Mouse (Mus musculus) spleen, postnatal 36 days (tissue): Measurements from ENCODE around the gene Msh6.
"Not testable (repeated sequence)": the region's sequence is repeated elsewhere in the genome, so short reads cannot be mapped to it uniquely, and the experiment has no call there.

Experiments
- DNase-seq, 2 experiments: peaks; one replicate each; pipeline ENCODE4 v3.0.0; 2022; ENCODE audit warnings: low spot score in 2 of 2, mixed read lengths in 1 of 2

Msh6 gene

DNA sequence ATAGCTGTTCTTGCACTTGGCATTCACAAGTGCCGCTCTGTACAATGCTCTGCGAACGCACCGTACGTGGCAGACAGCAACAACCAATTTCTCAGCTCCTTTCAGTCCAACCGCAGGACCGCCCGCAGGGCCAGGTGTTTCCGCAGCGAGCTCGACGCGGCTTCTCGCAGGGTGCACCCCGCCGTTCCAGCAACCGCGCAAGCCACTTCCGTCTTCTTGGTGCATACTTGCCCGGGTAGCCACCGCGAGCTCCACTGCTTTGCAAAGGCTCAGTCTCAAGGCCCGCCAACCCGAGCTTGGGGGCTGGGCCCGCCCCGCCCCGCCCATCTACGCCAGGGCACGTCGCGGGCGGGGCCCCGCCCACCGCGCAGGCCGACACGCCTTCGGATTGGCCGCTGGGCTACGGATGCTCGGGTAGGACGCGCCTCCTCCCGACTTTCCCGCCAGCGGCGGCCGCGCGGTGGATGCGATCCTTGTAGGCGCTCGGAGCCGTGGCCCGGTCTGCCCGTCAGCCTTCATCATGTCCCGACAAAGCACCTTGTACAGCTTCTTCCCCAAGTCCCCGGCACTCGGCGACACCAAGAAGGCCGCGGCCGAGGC lies at the start of gene Msh6:
Gene Msh6 (plus strand): TSS at position 434 of the 600 bp plus-strand sequence.
- peak; percentile 97 for DNase-seq

DNA sequence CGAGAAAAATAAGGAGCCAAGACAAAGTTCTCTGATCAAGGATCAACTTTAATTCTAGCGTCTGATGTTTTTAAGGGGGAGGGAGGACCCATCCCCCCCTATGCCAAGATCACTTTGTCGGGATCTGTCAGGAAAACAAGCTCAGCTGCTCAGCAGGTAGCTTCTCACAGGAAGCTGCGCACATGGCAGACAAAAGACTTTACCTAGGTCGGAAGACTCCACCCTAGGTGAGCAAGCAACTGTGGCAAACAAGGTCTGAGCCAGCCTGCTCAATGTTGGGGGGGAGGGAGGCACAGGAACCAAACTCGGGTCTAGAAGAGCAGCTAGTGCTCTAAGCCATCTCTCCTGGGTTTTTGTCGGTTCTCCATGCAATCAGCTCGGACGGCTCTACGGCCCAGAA lies 40.5 kb upstream of the Msh6 start:
- DNase-seq, result no peak

DNA sequence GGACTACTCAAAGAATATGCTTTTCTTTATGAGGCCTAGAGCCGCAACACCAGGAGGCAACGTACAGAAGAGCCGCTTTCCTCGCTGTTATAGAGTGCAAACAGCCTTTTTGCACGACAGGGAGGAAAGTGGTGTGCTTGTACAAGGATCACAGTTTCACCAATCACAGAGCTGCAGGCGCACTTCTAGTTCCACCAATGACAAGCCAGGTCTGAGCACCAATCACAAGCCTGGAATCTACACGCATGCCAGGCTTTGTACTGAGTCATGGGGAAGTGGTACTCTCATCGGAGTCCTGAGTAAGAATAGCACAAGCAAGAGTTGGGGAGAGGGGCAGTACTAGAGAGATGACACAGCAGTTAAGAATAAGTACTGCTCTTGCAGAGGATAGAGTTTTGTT lies 40.1 kb upstream of the Msh6 start:
- no peak for DNase-seq

DNA sequence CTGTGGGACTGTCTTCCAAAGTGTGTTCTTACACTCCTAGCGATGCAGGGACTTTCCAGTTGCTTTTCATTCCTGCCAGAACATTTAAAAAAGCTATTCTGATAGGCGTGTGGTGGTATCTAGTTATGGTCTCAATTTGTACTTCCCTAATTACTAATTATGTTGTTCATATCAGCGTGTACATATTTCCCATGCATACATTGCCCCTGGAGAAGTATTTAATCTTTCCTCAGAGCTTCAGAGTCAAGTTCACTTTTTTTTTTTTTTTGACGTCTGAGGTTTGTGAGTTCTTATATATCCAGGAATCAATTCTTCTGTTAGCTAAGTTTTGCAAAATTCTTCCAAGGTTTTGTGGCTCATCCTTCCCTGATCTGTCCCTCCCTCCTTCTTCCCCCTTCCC lies 38.7 kb upstream of the Msh6 start:
- DNase-seq, result no peak

DNA sequence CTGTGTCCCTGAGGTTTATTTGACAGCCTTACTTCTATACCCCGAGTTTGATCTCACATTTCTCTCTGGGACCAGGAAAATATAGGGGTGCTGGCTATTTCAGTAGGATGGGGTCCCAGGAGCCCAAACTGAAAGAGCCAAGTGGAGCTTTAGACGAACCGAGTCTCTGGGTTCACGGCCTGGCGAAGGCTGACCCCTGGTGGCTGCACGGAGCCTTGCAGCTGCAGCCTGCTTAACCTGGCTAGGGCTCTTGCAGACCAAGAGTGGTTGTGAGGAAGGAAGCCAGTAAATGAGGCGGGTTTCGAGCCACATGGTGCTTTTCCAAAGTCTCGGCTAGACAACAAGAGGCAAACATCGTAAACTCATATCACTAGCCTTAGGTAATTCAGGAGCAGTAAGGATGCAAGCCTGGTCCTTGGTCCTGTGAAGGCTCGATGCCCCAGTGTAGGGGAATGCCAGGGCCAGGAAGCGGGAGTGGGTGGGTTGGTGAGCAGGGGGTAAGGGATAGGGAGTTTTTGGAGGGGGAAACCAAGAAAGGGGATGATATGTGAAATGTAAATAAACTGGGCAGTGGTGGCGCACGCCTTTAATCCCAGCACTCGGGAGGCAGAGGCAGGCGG lies 25.8 kb upstream of the Msh6 start:
- DNase-seq, result peak; percentile 49 to 60

DNA sequence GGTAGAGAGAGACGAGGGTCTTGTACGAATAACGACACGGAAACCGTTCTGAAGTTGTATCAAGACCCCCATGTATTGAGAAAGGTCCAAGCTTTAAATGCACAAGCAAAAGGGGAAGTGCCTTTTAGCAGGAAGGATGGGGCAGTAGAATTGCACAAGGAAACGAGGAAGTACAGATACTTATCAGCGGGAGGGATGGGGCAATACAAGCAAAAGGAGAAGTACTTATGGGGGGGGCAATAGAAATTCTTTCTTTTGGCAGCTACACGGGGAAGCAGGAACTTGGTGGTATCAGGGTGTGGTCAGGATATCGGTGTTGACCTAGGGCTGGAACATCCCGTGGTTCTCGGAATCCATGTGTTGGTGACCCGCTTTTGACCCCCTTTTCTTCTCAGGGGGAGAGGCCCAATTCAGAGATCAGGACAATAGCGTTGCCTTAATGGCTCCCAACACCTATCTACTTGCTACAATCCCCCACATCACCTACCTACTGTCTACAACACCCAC lies 20.2 kb upstream of the Msh6 start:
- DNase-seq, result not testable (repeated sequence)

DNA sequence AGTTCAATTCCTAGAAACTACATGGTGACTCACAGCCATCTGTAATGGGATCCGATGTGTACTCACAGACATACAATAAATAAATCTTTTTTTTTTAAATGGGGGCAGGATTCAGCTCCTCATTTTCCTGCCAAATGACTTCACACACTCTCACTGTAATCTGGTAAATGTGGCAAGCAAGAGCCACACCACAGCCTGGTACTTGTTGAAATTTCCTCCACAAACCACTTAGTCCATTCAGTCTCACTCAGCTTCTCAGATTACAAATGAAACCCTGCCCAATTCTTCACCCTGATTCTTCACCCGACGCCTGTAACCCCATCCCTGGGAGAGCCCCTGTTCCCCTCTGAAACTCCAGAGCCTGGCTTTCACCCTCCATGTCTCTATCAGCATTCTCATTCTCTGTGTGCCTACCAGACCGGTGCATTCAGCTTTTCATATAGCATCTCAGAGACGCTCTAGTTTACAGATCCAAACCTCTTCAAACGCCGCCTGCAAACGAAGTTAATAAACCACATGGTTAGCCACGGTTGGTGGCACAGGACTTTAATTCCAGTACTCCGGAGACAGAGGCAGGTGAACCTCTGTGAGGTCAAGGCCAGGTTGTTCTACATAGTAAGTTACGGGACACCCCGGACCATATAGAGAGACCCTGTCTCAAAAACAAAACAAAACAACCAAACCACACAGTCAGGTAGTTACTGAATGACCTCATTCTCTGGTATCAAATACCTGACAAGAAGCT lies 17.6 kb upstream of the Msh6 start:
- DNase-seq, result no peak

DNA sequence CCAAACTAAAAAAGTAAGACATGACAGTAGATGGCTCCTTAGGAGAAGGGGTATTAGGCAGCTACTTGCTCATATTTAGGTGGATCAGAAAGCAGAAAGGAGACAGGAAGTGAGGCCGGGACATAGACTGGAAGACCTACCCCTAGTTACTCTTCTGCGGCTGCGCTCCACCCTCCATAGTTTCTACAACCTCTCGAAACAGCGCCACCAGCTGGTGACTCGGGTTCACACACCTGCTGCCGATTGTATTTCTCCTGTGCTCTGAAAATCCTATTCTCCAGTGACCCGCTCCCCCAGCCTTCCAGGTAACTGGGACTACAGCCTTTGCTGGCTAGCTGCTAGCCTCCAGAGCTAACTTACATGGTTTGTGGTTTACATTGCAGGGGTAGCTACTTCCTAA lies 16.6 kb upstream of the Msh6 start:
- DNase-seq, result no peak

DNA sequence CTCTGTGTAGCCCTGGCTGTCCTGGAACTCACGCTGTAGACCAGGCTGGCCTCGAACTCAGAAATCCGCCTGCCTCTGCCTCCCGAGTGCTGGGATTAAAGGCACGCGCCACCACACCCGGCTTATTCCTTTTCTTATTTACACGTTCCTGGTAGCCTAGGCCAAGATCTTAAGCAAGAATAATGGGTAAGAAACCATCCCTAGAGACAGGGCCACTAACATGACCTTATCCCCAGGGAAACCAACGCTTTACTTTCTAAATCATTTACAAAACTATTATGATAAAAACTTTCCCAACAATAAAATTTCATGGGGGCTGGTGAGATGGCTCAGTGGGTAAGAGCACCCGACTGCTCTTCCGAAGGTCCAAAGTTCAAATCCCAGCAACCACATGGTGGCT lies 15.5 kb upstream of the Msh6 start:
- DNase-seq, result not testable (repeated sequence)

DNA sequence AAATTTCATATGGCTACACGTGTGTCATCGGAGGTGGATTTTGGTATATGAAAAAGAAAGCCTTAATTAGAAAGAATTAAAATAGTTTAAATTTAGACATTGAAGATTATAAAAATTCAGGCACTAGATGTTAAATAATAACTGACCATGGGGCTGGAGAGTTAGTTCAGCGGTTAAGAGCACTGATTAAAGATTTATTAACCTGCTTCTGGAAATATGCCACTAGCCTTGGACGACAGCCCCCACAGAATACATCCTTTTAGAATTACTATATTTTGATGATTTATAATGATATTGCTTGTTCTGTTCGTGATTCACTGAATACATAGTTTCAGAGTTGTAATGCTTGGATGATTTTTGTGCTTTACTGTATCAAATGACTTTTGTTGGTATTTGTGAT lies 14.9 kb upstream of the Msh6 start:
- not testable (repeated sequence) for DNase-seq

DNA sequence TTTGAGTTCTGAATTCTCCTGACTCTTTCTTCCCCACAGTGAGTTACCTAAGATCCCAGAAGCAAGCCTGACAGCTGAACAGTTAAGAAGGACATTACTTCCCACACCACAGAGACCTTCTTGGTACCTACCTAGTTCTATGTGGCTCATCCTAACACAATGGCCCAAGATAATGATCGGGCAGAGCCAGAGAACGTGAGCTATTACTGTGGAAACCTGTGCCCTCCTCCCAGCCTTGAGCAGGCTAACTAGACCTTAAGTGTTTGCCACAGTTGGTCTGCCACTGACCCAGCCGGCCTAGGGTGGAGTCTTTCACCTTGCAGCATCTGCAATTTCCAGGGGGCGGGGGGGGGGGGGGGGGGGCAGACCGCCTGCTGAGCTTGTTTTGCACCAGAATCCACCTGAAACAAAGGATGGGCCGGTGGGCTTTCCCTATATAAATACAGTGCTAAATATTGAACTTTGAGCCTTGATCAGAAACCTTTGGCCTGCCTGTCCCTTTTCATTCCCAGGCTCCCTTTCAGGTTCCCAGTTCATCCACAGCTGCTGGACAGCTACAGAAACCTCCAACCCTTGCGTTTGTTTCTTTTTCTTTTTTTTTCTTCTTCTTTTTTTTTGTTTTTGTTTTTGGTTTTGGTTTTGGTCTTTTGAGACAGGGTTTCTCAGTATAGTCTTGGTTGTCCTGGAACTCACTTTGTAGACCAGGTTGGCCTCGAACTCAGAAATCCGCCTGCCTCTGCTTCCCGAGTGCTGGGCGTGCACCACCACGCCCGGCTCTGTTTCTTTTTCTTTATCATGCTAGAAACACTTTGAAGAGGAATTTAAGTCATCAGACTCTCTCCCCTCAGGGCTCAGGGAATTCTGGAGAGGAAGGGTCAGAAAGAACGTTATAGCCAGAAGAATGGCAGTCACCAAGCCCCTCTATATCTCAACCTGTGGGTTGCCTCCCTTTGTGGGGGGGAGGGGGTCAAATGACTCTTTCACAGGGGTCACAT lies 11.5 kb upstream of the Msh6 start:
- DNase-seq, result no peak

DNA sequence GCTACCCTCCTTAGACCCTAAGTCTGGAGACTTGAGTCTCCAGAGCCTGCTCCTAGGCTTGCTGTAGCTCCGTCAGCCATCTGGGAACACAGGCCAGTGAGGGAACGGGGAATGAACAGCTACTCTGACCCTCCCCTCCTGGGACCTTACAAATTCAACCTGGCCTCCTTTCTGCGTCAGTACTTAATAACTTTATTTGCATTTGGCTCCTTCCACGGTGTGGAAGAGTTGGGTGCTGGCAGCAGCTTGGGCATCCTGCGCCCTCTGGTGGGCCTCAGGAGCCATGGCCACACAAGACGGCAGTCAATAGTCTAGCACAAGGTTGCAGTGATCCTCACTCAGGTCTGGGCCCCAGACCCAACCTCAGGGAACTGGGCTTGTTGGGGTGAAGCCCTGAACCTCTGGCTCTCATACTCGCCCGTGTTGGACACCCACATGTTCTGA lies 6.4 kb upstream of the Msh6 start:
- not testable (repeated sequence) for DNase-seq

DNA sequence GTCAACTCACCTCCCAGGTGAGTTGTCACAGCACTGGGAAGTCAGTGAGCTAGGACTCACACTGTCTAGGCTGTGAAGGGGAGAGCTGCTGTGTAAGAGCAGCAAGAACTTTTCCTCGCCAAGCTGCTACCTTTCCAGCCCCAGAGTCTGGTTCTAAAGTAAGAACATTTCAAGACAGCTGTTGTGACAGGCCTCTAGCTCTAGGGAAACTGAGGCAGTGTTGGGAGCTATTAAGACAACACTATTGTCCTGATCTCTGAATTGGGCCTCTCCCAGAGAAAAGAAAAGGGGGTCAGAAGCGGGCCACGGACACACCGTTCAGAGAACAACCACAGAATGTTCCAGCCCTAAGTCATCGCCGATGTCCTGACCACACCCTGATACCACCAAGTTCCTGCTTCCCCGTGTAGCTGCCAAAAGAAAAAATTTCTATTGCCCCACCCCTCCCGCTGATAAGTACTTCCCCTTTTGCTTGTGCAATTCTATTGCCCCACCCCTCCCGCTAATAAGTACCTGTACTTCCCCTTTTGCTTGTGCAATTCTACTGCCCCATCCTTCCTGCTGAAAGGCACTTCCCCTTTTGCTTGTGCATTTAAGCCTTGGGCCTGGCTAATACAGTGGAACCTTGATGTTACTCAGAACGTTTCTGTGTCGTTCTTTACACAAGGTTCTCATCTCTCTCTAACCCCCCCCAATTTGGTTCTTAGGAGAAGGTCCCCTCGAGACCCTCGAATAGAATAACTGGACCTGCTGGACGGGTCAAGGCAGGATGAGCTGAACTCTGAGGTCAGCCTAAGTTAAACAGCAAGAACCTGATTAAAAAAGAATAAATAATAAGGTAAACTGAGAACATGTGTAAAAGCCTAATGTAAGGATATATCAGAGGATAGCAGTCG lies 2.9 kb upstream of the Msh6 start:
- peak; percentile 13 to 20 for DNase-seq

DNA sequence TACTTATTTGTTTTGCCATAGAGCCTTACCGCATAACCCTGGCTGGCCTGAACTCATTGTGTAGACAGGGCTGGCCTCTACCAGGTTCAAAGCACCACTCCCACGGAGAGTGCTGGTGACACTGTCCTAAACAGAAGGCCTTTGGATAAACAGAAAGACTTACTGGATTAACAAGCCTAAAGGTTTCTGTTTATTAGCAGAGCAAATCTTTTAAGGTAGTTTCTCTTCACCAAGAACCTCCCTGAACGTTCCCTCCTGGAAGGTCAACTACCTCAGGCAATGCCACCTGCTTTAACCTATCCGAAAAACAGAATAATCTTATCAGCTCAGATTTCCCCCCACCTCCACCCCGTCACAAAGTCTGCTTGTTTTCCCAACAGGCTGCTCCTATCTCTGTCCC lies 2.0 kb upstream of the Msh6 start:
- DNase-seq, result no peak

DNA sequence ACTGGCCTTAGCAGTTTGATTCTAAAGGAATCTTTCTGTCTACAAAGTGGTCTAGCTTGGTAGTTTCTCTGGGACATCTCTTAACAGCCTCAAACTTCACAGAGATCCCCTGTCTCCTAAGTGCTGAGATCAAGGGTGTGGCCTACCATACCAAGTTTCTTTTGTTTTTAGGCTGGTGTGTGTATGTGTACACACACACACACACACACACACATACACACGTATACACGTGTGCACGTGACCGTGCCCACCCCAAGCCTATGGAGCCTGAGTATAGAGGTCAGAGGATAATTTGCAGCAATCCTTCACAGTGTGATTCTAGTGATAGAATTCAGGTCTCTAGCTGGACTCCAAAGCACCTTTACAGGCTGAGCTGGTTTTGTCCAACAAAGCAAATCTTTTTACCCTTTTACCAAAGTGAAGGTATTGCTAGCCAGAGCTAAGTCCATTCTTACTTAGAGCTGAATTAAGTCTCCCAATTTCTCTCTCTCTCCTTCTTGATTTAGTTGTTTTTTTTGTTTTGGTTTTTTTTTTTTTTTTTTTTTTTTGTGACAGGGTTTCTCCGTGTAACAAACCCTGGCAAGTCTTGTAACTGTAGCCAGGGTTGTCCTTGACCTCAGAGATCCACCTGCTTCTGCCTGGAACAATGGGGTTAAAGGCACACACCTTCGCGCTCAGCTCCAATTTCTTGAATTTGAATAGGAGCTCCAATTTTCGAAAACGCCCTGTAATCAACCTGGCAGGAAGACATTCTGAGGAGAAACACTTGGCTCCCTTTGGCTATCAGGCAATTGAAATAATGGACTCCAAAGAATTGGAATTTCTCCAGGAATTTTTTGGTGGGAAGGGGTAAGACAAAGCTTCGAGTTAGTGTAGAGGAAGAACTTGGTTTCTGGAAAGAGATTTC lies 1.3 kb upstream of the Msh6 start:
- no peak for DNase-seq

DNA sequence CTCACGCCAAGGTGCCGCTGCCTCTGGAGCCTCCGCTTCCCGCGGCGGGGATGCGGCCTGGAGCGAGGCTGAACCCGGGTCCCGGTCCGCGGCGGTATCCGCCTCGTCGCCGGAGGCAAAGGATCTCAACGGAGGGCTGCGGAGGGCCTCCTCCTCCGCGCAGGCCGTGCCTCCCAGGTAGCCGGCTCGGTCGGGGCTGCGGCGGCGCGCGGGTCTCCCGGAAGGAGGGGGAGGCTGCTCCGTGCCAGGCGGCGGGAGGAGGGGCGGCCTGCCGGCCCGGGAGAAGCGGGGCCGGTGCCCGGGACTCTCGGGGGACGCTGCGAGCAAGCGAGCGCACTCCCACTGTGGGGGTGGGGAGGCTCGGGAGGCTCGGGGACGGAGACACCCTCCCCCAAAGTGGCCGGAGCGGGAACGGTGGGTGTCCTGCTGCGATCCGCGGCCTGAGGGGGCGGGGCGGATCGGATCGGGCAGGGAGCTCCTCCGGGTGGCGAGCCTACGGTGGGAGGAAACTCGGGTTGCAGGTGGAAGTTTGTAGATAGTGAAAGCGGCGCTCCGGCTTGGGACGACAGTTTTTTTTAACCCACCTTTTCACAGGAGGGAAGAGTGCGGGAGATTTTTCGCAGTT lies 479 bp downstream of the Msh6 start:
- DNase-seq, result peak; percentile 55 to 66

DNA sequence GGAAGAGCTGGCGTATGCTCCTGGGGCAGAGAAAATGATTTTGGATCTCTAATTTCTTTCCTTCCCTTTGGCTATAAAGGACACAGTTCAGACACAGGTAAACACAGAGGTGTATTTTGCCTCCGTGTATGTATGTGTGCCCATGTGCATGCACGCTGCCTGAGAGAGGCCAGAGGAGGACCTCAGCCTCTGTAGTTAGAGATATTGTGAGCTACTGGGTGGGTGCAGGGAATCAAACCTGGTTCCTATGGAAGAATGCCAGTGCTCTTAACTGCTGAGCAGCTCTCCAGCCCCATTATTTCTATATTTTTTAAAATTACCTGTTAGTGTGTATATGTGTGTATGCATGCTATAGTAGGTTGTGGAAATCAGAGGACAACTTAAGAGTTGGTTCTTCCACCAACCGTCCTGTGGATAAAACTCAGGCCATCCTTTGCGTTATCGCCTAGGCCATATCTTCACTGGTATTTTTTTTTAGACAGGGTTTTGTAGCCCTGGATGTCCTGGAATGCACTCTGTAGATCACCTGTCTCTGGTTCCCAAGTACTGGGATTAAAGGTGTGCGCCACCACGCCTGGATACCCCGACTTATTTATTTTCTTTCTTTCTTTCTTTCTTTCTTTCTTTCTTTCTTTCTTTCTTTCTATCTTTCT lies 1.4 kb downstream of the Msh6 start:
- DNase-seq, result no peak

DNA sequence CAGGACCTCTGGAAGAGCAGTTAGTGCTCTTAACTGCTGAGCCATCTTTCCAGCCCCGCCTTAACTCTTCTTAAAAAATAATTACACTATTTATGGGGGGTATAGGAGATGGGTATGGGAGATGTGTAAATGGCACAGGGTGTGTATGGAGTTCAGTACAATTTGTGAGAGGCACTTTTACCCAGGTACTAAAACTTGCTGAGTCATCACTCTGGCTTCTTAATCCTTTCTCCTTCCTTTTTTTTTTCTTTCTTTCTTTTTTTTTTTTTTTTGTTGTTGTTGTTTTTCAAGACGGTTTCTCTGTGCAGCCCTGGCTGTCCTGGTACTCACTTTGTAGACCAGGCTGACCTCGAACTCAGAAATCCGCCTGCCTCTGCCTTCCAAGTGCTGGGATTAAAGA lies 2.1 kb downstream of the Msh6 start:
- DNase-seq, result not testable (repeated sequence)

DNA sequence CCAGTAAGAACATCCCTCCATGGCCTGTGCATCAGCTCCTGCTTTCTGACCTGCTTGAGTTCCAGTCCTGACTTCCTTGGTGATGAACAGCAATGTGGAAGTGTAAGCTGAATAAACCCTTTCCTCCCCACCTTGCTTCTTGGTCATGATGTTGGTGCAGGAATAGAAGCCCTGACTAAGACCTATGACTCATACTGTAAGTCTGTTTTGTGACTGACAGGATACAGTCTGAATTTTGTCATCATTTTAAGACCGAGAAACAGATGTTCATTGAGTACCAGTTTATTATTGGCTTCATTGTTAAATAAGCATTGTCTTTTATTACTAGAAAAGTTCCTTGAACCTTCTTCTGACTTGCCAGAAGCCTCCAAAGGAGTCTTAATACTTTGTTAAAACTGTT lies 4.8 kb downstream of the Msh6 start:
- not testable (repeated sequence) for DNase-seq
